Mouse (Mus musculus) adrenal gland, adult 8-10 months (tissue): ENCODE data around the gene Slc16a8. TPM values are rescaled to one million over a fixed set of nuclear protein-coding genes. Genes with fewer than 3 reads are reported as not detected.

Experiments
- DNase-seq: peaks from one replicate; pipeline ENCODE4 v3.0.0; 2022
- total RNA-seq, 4 experiments: library from RNA; stranded (reverse); gene quantifications; 2 replicates each; pipeline ENCODE4 v1.2.4; 2022

Gene Slc16a8
- total RNA-seq, 4 experiments from 2014 or later = not detected

- no peak for DNase-seq
Measured at GRCm38 (mm10) chr15:79213591-79213990, 41.0 kb downstream of the Slc16a8 start.

DNA sequence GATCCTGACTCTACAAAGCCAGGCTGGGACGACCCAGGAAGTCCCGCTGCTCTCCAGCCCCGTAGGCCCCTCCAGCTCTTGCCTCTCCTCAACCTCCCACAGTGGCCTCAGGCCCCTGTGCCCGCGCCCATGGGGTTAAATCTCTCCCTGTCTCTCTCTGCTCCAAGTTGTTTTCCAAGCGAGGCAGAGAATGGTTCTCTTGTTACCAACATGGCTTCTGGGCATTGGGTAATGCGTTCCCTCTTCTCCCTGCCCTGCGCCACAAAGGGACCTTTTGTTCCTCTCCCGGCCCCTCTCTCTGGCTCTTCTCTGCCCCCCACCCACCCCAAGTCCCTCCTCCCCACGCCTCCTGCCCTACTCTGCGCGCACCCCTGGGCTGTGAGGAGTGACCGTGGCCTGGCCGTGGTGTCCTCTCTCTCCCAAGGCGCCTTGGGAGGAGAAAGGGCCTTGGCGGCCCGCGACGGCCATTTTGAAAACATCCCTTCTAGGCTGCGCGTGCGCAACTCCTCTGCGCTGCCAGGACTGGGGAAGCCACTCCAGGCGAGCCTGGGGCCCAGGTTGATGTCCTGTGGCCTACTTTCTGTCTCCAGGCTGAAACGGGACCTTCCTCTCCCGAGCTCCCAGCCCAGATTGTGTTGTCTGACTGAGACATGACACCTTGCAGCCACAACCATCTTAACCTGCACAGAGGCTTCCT, 41.7 kb downstream of the Slc16a8 start:
- DNase-seq = no peak

GRCm38 (mm10) chr15:79210357-79210756, 44.2 kb downstream of the Slc16a8 start:
- DNase-seq = no peak

GRCm38 (mm10) chr15:79208758-79209439, 45.7 kb downstream of the Slc16a8 start:
- DNase-seq = peak; percentile 32

DNA sequence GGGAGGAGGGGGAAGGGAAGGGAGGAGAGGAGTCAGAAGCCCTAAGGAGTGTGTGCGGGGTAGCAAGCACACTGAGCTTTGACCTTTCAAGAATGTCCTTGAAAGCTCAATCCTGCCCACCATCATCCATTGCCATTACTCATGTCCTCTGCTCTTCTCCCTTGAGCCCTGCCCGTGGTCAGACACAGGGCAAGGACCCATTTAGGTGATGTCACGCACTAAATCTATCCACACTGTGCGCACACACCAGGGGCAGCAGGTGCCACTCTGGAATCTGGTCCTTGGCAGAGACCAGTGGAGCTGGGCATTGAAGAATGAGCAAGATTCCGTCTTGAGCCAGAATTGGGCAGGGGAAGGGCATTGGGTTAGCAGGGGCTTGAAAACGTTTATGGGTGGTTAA, 46.4 kb downstream of the Slc16a8 start:
- DNase-seq = peak; percentile 71

GRCm38 (mm10) chr15:79202575-79202974, 52.0 kb downstream of the Slc16a8 start:
- no peak for DNase-seq

- no peak for DNase-seq
Measured at GRCm38 (mm10) chr15:79201491-79202150, 52.9 kb downstream of the Slc16a8 start.

Other genes starting within 250 kb of the Slc16a8 start
- 100 to 1,000 TPM; 122 to 250 (median 176) TPM for gene H1f0, start 226.3 kb downstream of the Slc16a8 start, total RNA-seq
- gene Galr3, start 212.9 kb downstream of the Slc16a8 start, total RNA-seq = under 1 TPM in 3 of 4 experiments, not detected in 1; 0.28 to 0.31 (median 0.30) TPM
- gene Ankrd54, start 191.9 kb downstream of the Slc16a8 start, total RNA-seq = 10 to 100 TPM; 24.6 to 34.9 (median 28.2) TPM
- 100 to 1,000 TPM; 136 to 157 (median 140) TPM for gene Eif3l, start 179.6 kb downstream of the Slc16a8 start, total RNA-seq
- 10 to 100 TPM; 40.6 to 88.2 (median 55.8) TPM for gene Micall1, start 145.9 kb downstream of the Slc16a8 start, total RNA-seq
- 100 to 1,000 TPM; 120 to 161 (median 139) TPM for gene Polr2f, start 113.8 kb downstream of the Slc16a8 start, total RNA-seq
- 10 to 100 TPM in 2 of 4 experiments, 1 to 10 TPM in 2; 7.0 to 14.8 (median 10.2) TPM for gene 1700088E04Rik, start 113.5 kb downstream of the Slc16a8 start, total RNA-seq
- 1 to 10 TPM; 1.4 to 2.6 (median 2.4) TPM for gene Sox10, start 89.5 kb downstream of the Slc16a8 start, total RNA-seq
- gene Pick1, start 25.6 kb downstream of the Slc16a8 start, total RNA-seq = 10 to 100 TPM; 18.1 to 38.0 (median 23.4) TPM
- gene Gm49486, start 25.4 kb downstream of the Slc16a8 start, total RNA-seq = not detected
- 1 to 10 TPM in 1 of 4 experiments, under 1 TPM in 1, not detected in 2; 0.35 to 1.6 TPM for gene Baiap2l2, start 30.8 kb upstream of the Slc16a8 start, total RNA-seq
- 10 to 100 TPM; 27.8 to 36.2 (median 33.1) TPM for gene Pla2g6, start 73.6 kb upstream of the Slc16a8 start, total RNA-seq
- 1 to 10 TPM; 5.2 to 6.7 (median 6.1) TPM for gene Maff, start 91.9 kb upstream of the Slc16a8 start, total RNA-seq
- 10 to 100 TPM; 39.1 to 76.8 (median 65.3) TPM for gene Tmem184b, start 148.8 kb upstream of the Slc16a8 start, total RNA-seq
- 100 to 1,000 TPM in 2 of 4 experiments, 10 to 100 TPM in 2; 80.4 to 126 (median 97.1) TPM for gene Csnk1e, start 200.8 kb upstream of the Slc16a8 start, total RNA-seq